Comparison of ENCODE assay signal across 10 mouse cellular contexts in the genomic region with DNA sequence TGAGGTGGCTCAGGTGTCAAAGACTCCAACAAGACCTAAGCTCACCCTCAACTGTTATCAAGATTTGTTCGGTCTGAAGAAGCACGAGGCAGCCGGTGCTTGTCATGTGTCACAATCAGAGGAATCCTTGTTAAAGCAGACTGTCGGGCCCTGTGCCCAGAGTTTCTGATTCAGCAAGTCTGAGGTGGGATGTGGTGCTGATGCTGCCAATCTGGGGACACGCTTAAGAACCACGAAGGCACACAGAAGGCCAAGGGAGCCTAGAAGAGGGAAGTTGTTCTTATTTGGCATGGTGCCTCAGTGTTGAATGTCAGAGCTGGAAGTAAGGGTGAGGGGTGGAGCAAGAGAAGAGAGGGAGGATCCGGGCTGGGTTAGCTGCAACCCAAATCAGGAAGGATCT.
DNase-seq lines count a peak whose midpoint lies in the region; ATAC-seq and TF ChIP-seq lines count a peak whose summit lies in the region.
"Had no signal": no experiment of that assay in that cellular context is flagged by ENCODE, and none has a peak within 500 bp of the region (broad histone marks: within the 10 kb centered on the region; RNA-seq: fewer than 3 reads in every experiment).

No protein-coding gene starts in this region.

- H3K27me3 ChIP-seq in forebrain, embryonic 14.5 days (replicated peaks; ENCODE audit: control insufficient read depth, insufficient read depth, low read length): no peaks in the 10 kb centered on the region
- peaks cover 42% of the 10 kb centered on the region for H3K27me3 ChIP-seq in forebrain, embryonic 10.5 days (ENCODE audit: poor library complexity, severe bottlenecking)
- peaks cover 0 to 2% of the 10 kb centered on the region in 2 experiments; a peak in 3 of 4 replicates for H3K27me3 ChIP-seq in MEL (ENCODE audit: control insufficient read depth in 1 of 2, insufficient read depth in 2 of 2, low read length in 2 of 2)
- H3K27me3 ChIP-seq in stomach, embryonic 16.5 days (ENCODE audit: control insufficient read depth, insufficient read depth, low read length): no peaks in the 10 kb centered on the region
- H3K27me3 ChIP-seq: CH12.LX; limb, embryonic 12.5 days had no signal

- H3K27ac ChIP-seq in forebrain, embryonic 14.5 days (ENCODE audit: low read depth, low read length): no peak overlapping the region
- H3K27ac ChIP-seq in forebrain, embryonic 10.5 days: no peak overlapping the region
- H3K27ac ChIP-seq in MEL (ENCODE audit: control insufficient read depth, low read depth, low read length): no peak overlapping the region
- no peak overlapping the region for H3K27ac ChIP-seq in stomach, embryonic 16.5 days (ENCODE audit: low read length)
- H3K27ac ChIP-seq: limb, embryonic 12.5 days had no signal

- no peaks in the 10 kb centered on the region for H3K4me1 ChIP-seq in forebrain, embryonic 14.5 days (ENCODE audit: control insufficient read depth, insufficient read depth, low read length)
- peaks cover 37% of the 10 kb centered on the region for H3K4me1 ChIP-seq in forebrain, embryonic 10.5 days
- peaks cover 0 to 10% of the 10 kb centered on the region in 2 experiments; a peak in 2 of 4 replicates for H3K4me1 ChIP-seq in MEL (ENCODE audit: control insufficient read depth in 1 of 2, insufficient read depth in 2 of 2, low read length in 2 of 2)
- H3K4me1 ChIP-seq in stomach, embryonic 16.5 days (ENCODE audit: control insufficient read depth, insufficient read depth, low read length): peaks cover 22% of the 10 kb centered on the region

- H3K4me2 ChIP-seq in forebrain, embryonic 14.5 days (ENCODE audit: low read length): no peak overlapping the region
- H3K4me2 ChIP-seq in stomach, embryonic 16.5 days (ENCODE audit: low read depth, low read length): no peak overlapping the region
- H3K4me2 ChIP-seq: limb, embryonic 12.5 days had no signal

- no peak for TF ChIP-seq CTCF in MEL (IDR thresholded peaks at IDR 0.05 in 2 of 3, conservative IDR thresholded peaks at IDR 0.05 in 1 of 3; ENCODE audit: control insufficient read depth in 1 of 3, insufficient read depth in 1 of 3, low read depth in 2 of 3, low read length in 3 of 3, poor library complexity in 1 of 3, severe bottlenecking in 1 of 3)

- WGBS in forebrain, embryonic 14.5 days: 70% methylated on average over 7 of the region's 7 CpGs
- WGBS in forebrain, embryonic 10.5 days: 89% methylated on average over 7 of the region's 7 CpGs
- 55% methylated on average over 7 of the region's 7 CpGs for WGBS in stomach, embryonic 16.5 days

- H3K36me3 ChIP-seq in forebrain, embryonic 14.5 days (ENCODE audit: control insufficient read depth, insufficient read depth, low read length): no peaks in the 10 kb centered on the region
- H3K36me3 ChIP-seq in forebrain, embryonic 10.5 days (replicated peaks): no peaks in the 10 kb centered on the region
- peaks cover 0 to 4% of the 10 kb centered on the region in 2 experiments; a peak in 2 of 4 replicates for H3K36me3 ChIP-seq in MEL (ENCODE audit: control insufficient read depth in 1 of 2, insufficient read depth in 2 of 2, low read length in 2 of 2)
- H3K36me3 ChIP-seq in stomach, embryonic 16.5 days (ENCODE audit: control insufficient read depth, insufficient read depth, low read length): no peaks in the 10 kb centered on the region
- H3K36me3 ChIP-seq: limb, embryonic 12.5 days had no signal

- ATAC-seq in forebrain, embryonic 14.5 days: peak; percentile 49; the same call in 1 of the 2 replicates
- peak; percentile 6; the same call in 1 of the 2 replicates for ATAC-seq in stomach, embryonic 16.5 days (ENCODE audit: insufficient read depth, low FRiP score)

- no peak for TF ChIP-seq RAD21 in MEL (IDR thresholded peaks at IDR 0.05; ENCODE audit: low read depth, low read length)

- TF ChIP-seq POLR2A in MEL (IDR thresholded peaks at IDR 0.05; ENCODE audit: control insufficient read depth in 1 of 2, insufficient read depth in 1 of 2, low read depth in 1 of 2, low read length in 2 of 2, poor library complexity in 1 of 2): no peak

- no peak overlapping the region for H3K4me3 ChIP-seq in forebrain, embryonic 14.5 days (ENCODE audit: low read depth, low read length)
- no peak overlapping the region for H3K4me3 ChIP-seq in forebrain, embryonic 10.5 days
- no peak overlapping the region for H3K4me3 ChIP-seq in MEL (ENCODE audit: control insufficient read depth in 1 of 2, insufficient read depth in 1 of 2, low read depth in 2 of 2, low read length in 2 of 2)
- H3K4me3 ChIP-seq in stomach, embryonic 16.5 days (replicated peaks; ENCODE audit: low read length): no peak overlapping the region
- H3K4me3 ChIP-seq: limb, embryonic 12.5 days had no signal

- peak; percentile 18 to 25; a peak in 1 of 4 replicates for TF ChIP-seq EP300 in MEL (IDR thresholded peaks at IDR 0.05; ENCODE audit: low read depth in 1 of 2, low read length in 2 of 2)

- no peaks in the 10 kb centered on the region for H3K79me2 ChIP-seq in MEL (ENCODE audit: control insufficient read depth, insufficient read depth, low read length, poor library complexity)

- intact Hi-C loops in heart, postnatal 14 days (cut with DNase I): no loop called here

- H3K9ac ChIP-seq in forebrain, embryonic 14.5 days (ENCODE audit: low read length): no peak overlapping the region
- no peak overlapping the region for H3K9ac ChIP-seq in MEL (ENCODE audit: control insufficient read depth, low read depth, low read length, poor library complexity, severe bottlenecking)
- H3K9ac ChIP-seq in stomach, embryonic 16.5 days (ENCODE audit: low read length): no peak overlapping the region
- H3K9ac ChIP-seq: limb, embryonic 12.5 days had no signal

- peak; percentile 73 for DNase-seq in forebrain, embryonic 14.5 days (ENCODE audit: low spot score)
- no peak for DNase-seq in forebrain, embryonic 10.5 days (ENCODE audit: extremely low spot score, low spot score)
- peak; percentile 93 for DNase-seq in MEL (ENCODE audit: low read depth, low spot score)
- DNase-seq in heart, postnatal 14 days: peak; percentile 34 to 42
- DNase-seq in lung, adult 18-20 months: peak; percentile 79 to 81
- no peak for DNase-seq in MN1 (ENCODE audit: low spot score)
- DNase-seq in cerebellum, adult 8-10 months: no peak

- H3K9me3 ChIP-seq in forebrain, embryonic 14.5 days (replicated peaks; ENCODE audit: control insufficient read depth, low read length): no peaks in the 10 kb centered on the region; the same call in 1 of the 2 replicates
- H3K9me3 ChIP-seq in forebrain, embryonic 10.5 days: peaks cover 5% of the 10 kb centered on the region; the same call in 1 of the 2 replicates
- no peaks in the 10 kb centered on the region for H3K9me3 ChIP-seq in MEL (replicated peaks; ENCODE audit: insufficient read depth, low read length)
- 0 out of 2 replicates have a peak, but pooled peaks cover 4% of the 10 kb centered on the region for H3K9me3 ChIP-seq in stomach, embryonic 16.5 days (replicated peaks; ENCODE audit: control insufficient read depth, low read length)

TF ChIP-seq in MEL, 35 proteins besides CTCF, POLR2A, EP300 and RAD21 (continues in another document):
- 0 out of 2 replicates have a peak, but pooled peaks have one; percentile 52 for TF ChIP-seq MXI1 (IDR thresholded peaks at IDR 0.05; ENCODE audit: low read depth, low read length)
- no peak for TF ChIP-seq NELFE (IDR thresholded peaks at IDR 0.05; ENCODE audit: low read depth, low read length)
- TF ChIP-seq KAT2A (conservative IDR thresholded peaks at IDR 0.05; ENCODE audit: low read depth, low read length): no peak
- no peak for TF ChIP-seq TAL1 (IDR thresholded peaks at IDR 0.05; ENCODE audit: low read length)
- TF ChIP-seq MAX (IDR thresholded peaks at IDR 0.05; ENCODE audit: low read length): peak; percentile 84
- TF ChIP-seq CHD2 (IDR thresholded peaks at IDR 0.05; ENCODE audit: low read length): no peak
- no peak for TF ChIP-seq MYB (IDR thresholded peaks at IDR 0.05; ENCODE audit: low read depth, low read length)
- TF ChIP-seq JUND (IDR thresholded peaks at IDR 0.05; ENCODE audit: low read depth, low read length): no peak
- TF ChIP-seq SMC3 (IDR thresholded peaks at IDR 0.05; ENCODE audit: low read depth, low read length): no peak
- TF ChIP-seq E2F4 (IDR thresholded peaks at IDR 0.05; ENCODE audit: borderline replicate concordance, low read depth, low read length): no peak
- TF ChIP-seq UBTF (IDR thresholded peaks at IDR 0.05; ENCODE audit: borderline replicate concordance, insufficient read depth, low read depth, low read length): no peak
- TF ChIP-seq MAZ (IDR thresholded peaks at IDR 0.05; ENCODE audit: low read depth, low read length): no peak
- no peak for TF ChIP-seq USF2 (IDR thresholded peaks at IDR 0.05; ENCODE audit: borderline replicate concordance in 1 of 2, insufficient read depth in 1 of 2, low read depth in 1 of 2, low read length in 2 of 2)
- peak; percentile 43; the same call in 1 of the 2 replicates for TF ChIP-seq MAFK (IDR thresholded peaks at IDR 0.05; ENCODE audit: borderline replicate concordance, low read depth, low read length)
- TF ChIP-seq CHD1 (IDR thresholded peaks at IDR 0.05; ENCODE audit: low read depth, low read length): no peak
- no peak for TF ChIP-seq POLR2AphosphoS5 (IDR thresholded peaks at IDR 0.05; ENCODE audit: borderline replicate concordance, low read depth, low read length)
- peak; percentile 51; the same call in 1 of the 2 replicates for TF ChIP-seq GATA1 (IDR thresholded peaks at IDR 0.05; ENCODE audit: low read depth, low read length)
- no peak; the same call in 1 of the 2 replicates for TF ChIP-seq MYC (IDR thresholded peaks at IDR 0.05; ENCODE audit: low read depth, low read length)
- no peak for TF ChIP-seq GABPA (IDR thresholded peaks at IDR 0.05; ENCODE audit: low read depth, low read length)
- TF ChIP-seq SIN3A (IDR thresholded peaks at IDR 0.05; ENCODE audit: low read length): peak; percentile 59; the same call in 1 of the 2 replicates
- TF ChIP-seq MEF2A (IDR thresholded peaks at IDR 0.05; ENCODE audit: extremely low read depth, insufficient replicate concordance, low read depth, low read length, poor library complexity, severe bottlenecking): no peak
- TF ChIP-seq ZMIZ1 (IDR thresholded peaks at IDR 0.05; ENCODE audit: low read depth, low read length): no peak
- TF ChIP-seq RCOR1 (IDR thresholded peaks at IDR 0.05; ENCODE audit: low read depth, low read length): peak; percentile 86
- TF ChIP-seq TBP (IDR thresholded peaks at IDR 0.05; ENCODE audit: low read depth, low read length): no peak
- TF ChIP-seq NRF1 (IDR thresholded peaks at IDR 0.05; ENCODE audit: insufficient read depth, low read depth, low read length, poor library complexity, severe bottlenecking): no peak
- 0 out of 2 replicates have a peak, but pooled peaks have one; percentile 23 for TF ChIP-seq ZKSCAN1 (IDR thresholded peaks at IDR 0.05; ENCODE audit: low read depth, low read length)
- TF ChIP-seq POLR2AphosphoS2 (IDR thresholded peaks at IDR 0.05; ENCODE audit: low read length): no peak
- no peak for TF ChIP-seq ELF1 (IDR thresholded peaks at IDR 0.05; ENCODE audit: low read depth, low read length)
- peak; percentile 63 for TF ChIP-seq ETS1 (IDR thresholded peaks at IDR 0.05; ENCODE audit: low read depth, low read length)

Comparison
In these comparisons a context has a peak if more than half of its experiments do, and no peak if none do; other contexts are left out.
1. DNase-seq: peak in forebrain, embryonic 14.5 days (single experiment), MEL (single experiment), heart, postnatal 14 days (2 of 2) and lung, adult 18-20 months (2 of 2); none in forebrain, embryonic 10.5 days (single experiment), MN1 (single experiment) and cerebellum, adult 8-10 months (single experiment).